Mouse (Mus musculus): ENCODE results near the gene Rhbdf1.

GRCm38 (mm10) chr11:32234816-32235485 lies 12.9 kb upstream of the Rhbdf1 start:
- TF ChIP-seq CTCF (IDR thresholded peaks at IDR 0.05; ENCODE audit: low read depth, low read length): no peak
- TF ChIP-seq POLR2A (IDR thresholded peaks at IDR 0.05; ENCODE audit: insufficient read depth, low read length): no peak
